11 mouse cellular contexts compared by ENCODE assay signal in the genomic region with DNA sequence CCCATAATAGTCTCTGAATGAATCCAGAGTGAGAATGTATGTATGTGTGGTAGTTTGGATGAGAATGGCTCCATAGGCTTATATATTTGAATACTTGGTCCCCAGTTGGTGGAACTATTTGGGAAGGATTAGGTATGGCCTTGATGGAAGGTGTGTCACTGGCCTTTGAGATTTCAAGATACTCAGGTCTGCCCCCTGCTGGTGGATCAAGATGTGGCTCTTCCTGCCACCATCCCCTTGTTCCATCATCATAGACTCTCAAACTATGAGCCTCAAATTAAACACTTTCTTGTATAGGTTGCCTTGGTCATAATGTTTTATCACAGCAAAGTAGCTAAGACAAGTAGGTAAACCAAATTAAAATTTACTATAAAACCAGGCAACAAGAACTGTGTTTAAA. TPM values are rescaled to one million over a fixed set of nuclear protein-coding genes. Genes with fewer than 3 reads are reported as not detected.
DNase-seq lines count a peak whose midpoint lies in the region; ATAC-seq and TF ChIP-seq lines count a peak whose summit lies in the region.
"Had no signal": no experiment of that assay in that cellular context is flagged by ENCODE, and none has a peak within 500 bp of the region (broad histone marks: within the 10 kb centered on the region; RNA-seq: fewer than 3 reads in every experiment).

No protein-coding gene starts in this region.

- H3K27me3 ChIP-seq in kidney, adult 2 months (replicated peaks; ENCODE audit: control insufficient read depth, insufficient read depth, low read length), result no peaks in the 10 kb centered on the region
- no peaks in the 10 kb centered on the region for H3K27me3 ChIP-seq in midbrain, embryonic 16.5 days (ENCODE audit: control insufficient read depth, insufficient read depth, low read depth, low read length)
- H3K27me3 ChIP-seq in hindbrain, embryonic 16.5 days (replicated peaks; ENCODE audit: control insufficient read depth, insufficient read depth, low read length), result no peaks in the 10 kb centered on the region
- H3K27me3 ChIP-seq: heart, embryonic 13.5 days; limb, embryonic 12.5 days; midbrain, embryonic 15.5 days had no signal

- H3K4me2 ChIP-seq in midbrain, embryonic 16.5 days (ENCODE audit: low read length), result no peak overlapping the region
- H3K4me2 ChIP-seq in hindbrain, embryonic 16.5 days (ENCODE audit: low read length), result no peak overlapping the region
- H3K4me2 ChIP-seq: heart, embryonic 13.5 days; limb, embryonic 12.5 days; midbrain, embryonic 15.5 days had no signal

- no peaks in the 10 kb centered on the region for H3K4me1 ChIP-seq in kidney, adult 2 months (ENCODE audit: control insufficient read depth, insufficient read depth, low read length)
- no peaks in the 10 kb centered on the region for H3K4me1 ChIP-seq in midbrain, embryonic 16.5 days (ENCODE audit: control insufficient read depth, insufficient read depth, low read length)
- no peaks in the 10 kb centered on the region for H3K4me1 ChIP-seq in hindbrain, embryonic 16.5 days (ENCODE audit: control insufficient read depth, insufficient read depth, low read depth, low read length)
- H3K4me1 ChIP-seq: heart, embryonic 13.5 days; limb, embryonic 12.5 days; midbrain, embryonic 15.5 days had no signal

- peak; percentile 55 for TF ChIP-seq CTCF in kidney, adult 2 months (conservative IDR thresholded peaks at IDR 0.05; ENCODE audit: insufficient read depth, insufficient read length, low read depth, low read length)

- no peak overlapping the region for H3K4me3 ChIP-seq in kidney, adult 2 months (ENCODE audit: insufficient read depth, low read depth, low read length)
- no peak overlapping the region for H3K4me3 ChIP-seq in midbrain, embryonic 16.5 days (ENCODE audit: low read depth, low read length)
- H3K4me3 ChIP-seq in hindbrain, embryonic 16.5 days (ENCODE audit: low read length), result no peak overlapping the region
- H3K4me3 ChIP-seq: heart, embryonic 13.5 days; limb, embryonic 12.5 days; midbrain, embryonic 15.5 days had no signal

- no peaks in the 10 kb centered on the region for H3K36me3 ChIP-seq in kidney, adult 2 months (ENCODE audit: control insufficient read depth, insufficient read depth, low read length)
- no peaks in the 10 kb centered on the region for H3K36me3 ChIP-seq in midbrain, embryonic 16.5 days (ENCODE audit: control insufficient read depth, insufficient read depth, low read length)
- H3K36me3 ChIP-seq in hindbrain, embryonic 16.5 days (ENCODE audit: control insufficient read depth, insufficient read depth, low read length), result no peaks in the 10 kb centered on the region
- H3K36me3 ChIP-seq: midbrain, embryonic 15.5 days had no signal

- peak; percentile 16 for DNase-seq in kidney, adult 2 months
- no peak for DNase-seq in kidney, postnatal 14 days
- DNase-seq in 3T3-L1 (ENCODE audit: low read depth, low spot score), result peak; percentile 52
- DNase-seq in CD8-positive naive resting alpha-beta T cell, adult 2 months (ENCODE audit: low read depth in 2 of 2, low spot score in 2 of 2), result peak; percentile 16 to 37
- DNase-seq in induced T-regulatory cell, adult 2 months (ENCODE audit: low read depth), result peak; percentile 68
- no peak for DNase-seq in Muller cell, postnatal 12 days (ENCODE audit: inconsistent ontology term)

- no peak overlapping the region for H3K9ac ChIP-seq in midbrain, embryonic 16.5 days (ENCODE audit: low read depth, low read length)
- H3K9ac ChIP-seq in hindbrain, embryonic 16.5 days (ENCODE audit: low read depth, low read length), result no peak overlapping the region
- H3K9ac ChIP-seq: heart, embryonic 13.5 days; limb, embryonic 12.5 days; midbrain, embryonic 15.5 days had no signal

- no peak for ATAC-seq in midbrain, embryonic 16.5 days
- no peak for ATAC-seq in hindbrain, embryonic 16.5 days
- ATAC-seq: midbrain, embryonic 15.5 days had no signal

- TF ChIP-seq POLR2A in kidney, adult 2 months (IDR thresholded peaks at IDR 0.05; ENCODE audit: low read depth, low read length), result no peak

- H3K27ac ChIP-seq in kidney, adult 2 months (ENCODE audit: insufficient read depth, low read depth, low read length), result no peak overlapping the region
- H3K27ac ChIP-seq in midbrain, embryonic 16.5 days (ENCODE audit: low read length), result no peak overlapping the region
- no peak overlapping the region for H3K27ac ChIP-seq in hindbrain, embryonic 16.5 days (ENCODE audit: low read depth, low read length)
- H3K27ac ChIP-seq: heart, embryonic 13.5 days; limb, embryonic 12.5 days; midbrain, embryonic 15.5 days had no signal

- H3K9me3 ChIP-seq in midbrain, embryonic 16.5 days (replicated peaks; ENCODE audit: control insufficient read depth, low read length, poor library complexity, severe bottlenecking), result no peaks in the 10 kb centered on the region
- H3K9me3 ChIP-seq in hindbrain, embryonic 16.5 days (ENCODE audit: control insufficient read depth, low read length), result no peaks in the 10 kb centered on the region
- H3K9me3 ChIP-seq: midbrain, embryonic 15.5 days had no signal

RNA-seq across cellular contexts. Expression of a gene that starts 25.4 kb away (rescaled TPM):
- polyA plus RNA-seq in kidney, adult 2 months (2012; rRNA removed), result 0.03 and 0.04 TPM in 2 replicates
- 17.1 and 24.0 TPM in 2 replicates for polyA plus RNA-seq in midbrain, embryonic 16.5 days (2015; fragmentation: Nextera tagmentation; extraction: Ambion mirVana)
- 15.5 and 19.2 TPM in 2 replicates for polyA plus RNA-seq in hindbrain, embryonic 16.5 days (2015; fragmentation: Nextera tagmentation; extraction: Ambion mirVana)

Comparison
In these comparisons a context has a peak if more than half of its experiments do, and no peak if none do; other contexts are left out.
1. DNase-seq: peak in kidney, adult 2 months (single experiment), 3T3-L1 (single experiment), CD8-positive naive resting alpha-beta T cell, adult 2 months (2 of 2) and induced T-regulatory cell, adult 2 months (single experiment); none in kidney, postnatal 14 days (single experiment) and Muller cell, postnatal 12 days (single experiment).
2. RNA of a gene that starts 25.4 kb away (polyA plus RNA-seq): 17.1 to 24.0 TPM in midbrain, embryonic 16.5 days and 15.5 to 19.2 TPM in hindbrain, embryonic 16.5 days; 0.03 to 0.04 TPM in kidney, adult 2 months; every median in the first group is over 10 times any median in the second.